Mouse (Mus musculus) spleen, adult 2 months (tissue): ENCODE results near the gene Tmem141. TPM values are rescaled to one million over a fixed set of nuclear protein-coding genes. Genes with fewer than 3 reads are reported as not detected.
A peak's percentile ranks its signal among the peaks of the same experiment; 100 is the strongest.

Experiments used
- DNase-seq, 2 experiments: peaks; one replicate each; pipeline versions ENCODE4 v3.0.0 to v3.0.0-alpha.2; 2012 to 2021; ENCODE audit warnings: low spot score in 2 of 2, low read depth in 1 of 2
- H3K27ac ChIP-seq: fragments of 200-500 bp; 2 replicates; pipeline ENCODE4 v1.5.1; 2012; ENCODE audit warnings: low read length, inconsistent platforms; ENCODE audit not compliant: insufficient read depth
- H3K27me3 ChIP-seq: fragments of 200-500 bp; 2 replicates; pipeline ENCODE4 v1.6.1; 2012; ENCODE audit warnings: mild to moderate bottlenecking, moderate library complexity, low read length, inconsistent platforms; ENCODE audit not compliant: control insufficient read depth, insufficient read depth
- H3K36me3 ChIP-seq: fragments of 200-500 bp; 2 replicates; pipeline ENCODE4 v1.6.1; 2012; ENCODE audit warnings: mild to moderate bottlenecking, low read length, inconsistent platforms; ENCODE audit not compliant: control insufficient read depth, insufficient read depth
- H3K4me1 ChIP-seq: fragments of 200-500 bp; 2 replicates; pipeline ENCODE4 v1.6.1; 2011; ENCODE audit warnings: inconsistent platforms; ENCODE audit not compliant: control insufficient read depth, insufficient read depth, insufficient read length
- H3K4me3 ChIP-seq: fragments of 200-500 bp; 2 replicates; pipeline ENCODE4 v1.5.1; 2011; ENCODE audit warnings: mild to moderate bottlenecking, inconsistent platforms; ENCODE audit not compliant: insufficient read depth, insufficient read length; ENCODE audit errors: extremely low read depth
- CTCF ChIP-seq: fragments of 200-500 bp; IDR thresholded peaks from 2 replicates; pipeline ENCODE4 v1.5.1; 2011; ENCODE audit warnings: mild to moderate bottlenecking, inconsistent platforms; ENCODE audit not compliant: insufficient read depth, insufficient read length, insufficient replicate concordance; ENCODE audit errors: extremely low read depth
- POLR2A ChIP-seq: fragments of 200-500 bp; IDR thresholded peaks from 2 replicates; pipeline ENCODE4 v1.6.1; 2011; ENCODE audit warnings: low read depth, low read length, inconsistent platforms
- WGBS: fragments of 180-500 bp; shearing (Covaris S2); methylation state at CpG from one replicate; pipeline ENCODE4 v1.1.7; 2018; 5-methylcytosine and 5-hydroxymethylcytosine counted together
- polyA plus RNA-seq: library from polyadenylated mRNA; depleted of rRNA; stranded (reverse); fragments of >200 nt; gene quantifications from 2 replicates; pipeline ENCODE4 v1.2.3, GENCODE M21; 2012; rRNA removed

The Tmem141 gene
- polyA plus RNA-seq, 1 experiment: 16.8 TPM

DNA sequence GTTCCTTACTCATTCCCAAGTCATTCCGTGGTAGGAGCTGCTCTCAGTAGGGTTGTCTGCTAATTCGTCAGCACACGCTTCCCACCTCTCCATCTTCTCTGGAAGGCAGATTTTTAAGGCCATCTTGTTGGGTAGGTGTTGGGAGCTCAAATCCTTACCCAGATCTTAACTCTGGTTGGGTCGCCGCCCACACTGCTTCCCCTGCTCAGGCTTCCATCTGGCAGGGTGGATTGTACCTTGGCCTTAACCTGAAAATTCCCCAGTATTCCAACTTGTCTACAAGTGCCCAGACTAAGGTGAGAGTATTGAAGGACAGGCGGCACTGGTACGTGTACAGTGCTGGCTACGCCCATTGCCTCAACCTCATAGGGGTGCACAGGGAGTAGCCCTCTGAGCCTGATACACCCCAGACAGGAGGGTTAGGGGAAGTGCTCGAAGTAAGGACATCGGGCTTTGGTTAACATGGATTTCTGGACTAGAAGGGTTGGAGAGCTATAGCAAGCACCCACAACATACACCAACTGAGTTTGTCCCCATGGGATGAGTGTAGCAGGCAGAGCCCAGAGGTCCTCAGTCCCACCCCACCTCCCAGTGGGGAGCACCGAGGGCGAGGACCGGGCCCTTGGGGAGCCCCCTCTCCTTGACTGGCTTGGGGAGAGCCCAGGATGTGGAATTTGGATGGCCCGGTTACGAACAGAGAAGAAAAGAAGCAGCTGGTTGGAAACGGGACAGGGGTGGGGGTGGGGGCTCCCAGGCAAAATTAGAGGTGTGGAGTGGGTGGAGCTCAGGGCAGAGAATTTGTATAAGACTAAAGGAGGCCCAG, 45.6 kb downstream of the Tmem141 start:
- 92% methylated on average over 16 of the region's 16 CpGs for WGBS
- H3K36me3 ChIP-seq: no peaks in the 10 kb centered on the region
- TF ChIP-seq POLR2A (no peak), CTCF (no peak)
- H3K27me3 ChIP-seq: peaks cover 25% of the 10 kb centered on the region
- no peak overlapping the region for H3K4me3 ChIP-seq
- peaks cover 39% of the 10 kb centered on the region for H3K4me1 ChIP-seq
- no peak for DNase-seq
- H3K27ac ChIP-seq: no peak overlapping the region

DNA sequence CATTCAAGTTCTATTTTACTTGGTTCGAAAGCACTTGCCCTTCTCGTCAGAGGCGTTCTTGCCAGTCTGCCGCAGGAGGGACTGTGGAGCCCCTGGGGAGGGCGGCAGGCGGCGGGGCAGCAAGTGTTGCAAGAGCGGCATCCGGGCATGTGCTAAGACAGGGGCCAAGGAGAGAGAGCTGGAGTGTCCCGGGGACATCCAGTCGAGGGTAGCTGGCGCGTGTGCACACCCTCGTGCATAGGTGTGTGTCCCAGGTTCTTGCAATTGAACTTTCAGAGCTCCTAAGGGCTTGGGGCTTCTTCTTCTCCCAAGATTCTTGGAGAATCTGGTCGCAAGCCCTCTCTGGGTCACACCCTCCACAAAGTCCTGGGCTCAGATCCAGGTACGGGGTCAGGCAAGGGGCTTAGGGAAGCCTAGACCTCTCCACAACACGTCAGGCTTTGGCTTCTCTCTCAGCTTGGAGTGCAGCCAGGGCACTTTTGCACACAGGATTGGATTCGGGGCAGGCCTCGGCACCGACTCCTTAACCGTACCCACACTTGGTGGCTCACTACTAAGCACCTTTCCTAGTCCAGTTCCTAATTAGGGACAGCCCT, 46.3 kb downstream of the Tmem141 start:
- WGBS: 24% methylated on average over 21 of the region's 21 CpGs
- peaks cover 38% of the 10 kb centered on the region for H3K4me1 ChIP-seq
- H3K27me3 ChIP-seq: peaks cover 25% of the 10 kb centered on the region
- no peaks in the 10 kb centered on the region for H3K36me3 ChIP-seq
- peak overlapping the region; percentile 55; the same call in 1 of the 2 replicates for H3K4me3 ChIP-seq
- peak overlapping the region; percentile 29; the same call in 1 of the 2 replicates for H3K27ac ChIP-seq
- TF ChIP-seq CTCF (no peak), POLR2A (no peak)
- peak in 1 of 2 experiments; percentile 36 for DNase-seq

DNA sequence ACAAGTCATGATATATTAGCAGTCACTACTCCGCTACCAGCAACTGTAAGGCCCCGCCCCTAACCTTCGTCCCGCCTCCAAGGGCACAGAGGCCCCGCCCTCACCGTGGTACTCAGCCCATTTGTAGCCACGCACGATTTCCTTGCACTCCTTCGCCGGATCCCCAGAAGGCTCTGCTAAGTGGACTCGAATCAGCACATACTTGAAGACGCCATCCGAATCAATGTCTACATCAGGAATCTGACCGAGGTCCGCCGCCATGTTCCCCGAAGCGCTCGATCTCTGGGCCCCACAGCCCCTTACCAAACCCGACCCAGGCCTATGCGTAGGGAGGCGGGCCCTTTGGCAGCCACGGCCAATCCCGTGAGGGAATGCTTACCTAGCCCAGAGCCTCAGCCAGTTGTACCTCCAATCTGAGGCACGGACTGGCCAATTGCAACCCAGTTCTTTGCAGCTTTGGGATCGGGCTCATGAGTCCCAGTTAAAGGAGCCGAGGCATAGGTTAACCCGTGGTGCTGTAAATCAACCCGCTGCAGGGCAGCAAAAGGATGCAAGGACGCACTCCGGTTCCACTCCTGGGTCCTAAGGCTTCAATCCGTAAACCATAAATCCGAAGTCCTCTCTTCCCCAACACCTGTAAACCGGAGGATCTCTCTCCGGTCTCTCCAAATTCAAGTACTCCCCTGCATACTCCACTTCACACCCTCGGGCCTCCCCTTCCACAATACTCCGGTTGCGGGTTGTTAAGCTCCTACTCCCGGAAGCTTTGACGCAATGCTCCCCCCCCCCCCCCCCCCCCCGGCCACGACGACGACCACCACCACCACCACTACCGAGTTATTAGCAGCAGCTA, 47.0 kb downstream of the Tmem141 start, which contains the start of the genes Mamdc4 and Phpt1:
Gene Mamdc4, minus strand, starts transcription at position 267 of the 853 bp plus-strand sequence.
Gene Phpt1, minus strand, starts transcription at position 646 of the 853 bp plus-strand sequence.
- Histone ChIP-seq H3K27me3 (peaks cover 24% of the 10 kb centered on the region), H3K4me3 (peak within 1 kb of the TSS; percentile 75), H3K4me1 (peaks cover 34% of the 10 kb centered on the region), H3K36me3 (no peaks in the 10 kb centered on the region), H3K27ac (peak within 1 kb of the TSS; percentile 87)
- DNase-seq: peak; percentile 94
- TF ChIP-seq POLR2A (peak; percentile 39), CTCF (no peak)
- WGBS: under 1% methylated on average over 45 of the region's 45 CpGs

DNA sequence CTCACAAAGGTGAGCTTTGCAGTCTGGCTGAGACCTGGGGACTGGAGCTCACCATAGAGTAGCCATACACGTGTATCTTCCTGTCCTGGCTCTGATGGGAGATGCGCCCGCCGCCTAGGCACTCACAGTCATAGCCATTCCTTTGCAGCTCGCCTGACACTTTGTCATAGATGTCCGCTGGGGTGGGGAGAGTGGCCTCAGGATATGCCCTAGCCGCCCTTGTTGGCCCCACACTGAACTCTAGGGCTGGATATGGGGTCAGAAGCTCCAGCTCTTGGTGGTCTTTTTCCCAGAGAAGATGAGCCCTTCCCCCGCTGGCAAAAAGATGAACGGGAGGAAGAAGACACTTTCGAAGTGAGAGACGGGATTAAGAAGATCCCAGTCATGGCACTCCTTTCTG, 47.7 kb downstream of the Tmem141 start:
- no peak for DNase-seq
- peaks cover 28% of the 10 kb centered on the region for H3K4me1 ChIP-seq
- H3K27ac ChIP-seq: no peak overlapping the region
- H3K36me3 ChIP-seq: no peaks in the 10 kb centered on the region
- peaks cover 18% of the 10 kb centered on the region for H3K27me3 ChIP-seq
- whole genome bisulfite sequencing: 26% methylated on average over 11 of the region's 11 CpGs
- no peak for TF ChIP-seq CTCF
- TF ChIP-seq POLR2A: no peak
- peak overlapping the region; percentile 75; the same call in 1 of the 2 replicates for H3K4me3 ChIP-seq

DNA sequence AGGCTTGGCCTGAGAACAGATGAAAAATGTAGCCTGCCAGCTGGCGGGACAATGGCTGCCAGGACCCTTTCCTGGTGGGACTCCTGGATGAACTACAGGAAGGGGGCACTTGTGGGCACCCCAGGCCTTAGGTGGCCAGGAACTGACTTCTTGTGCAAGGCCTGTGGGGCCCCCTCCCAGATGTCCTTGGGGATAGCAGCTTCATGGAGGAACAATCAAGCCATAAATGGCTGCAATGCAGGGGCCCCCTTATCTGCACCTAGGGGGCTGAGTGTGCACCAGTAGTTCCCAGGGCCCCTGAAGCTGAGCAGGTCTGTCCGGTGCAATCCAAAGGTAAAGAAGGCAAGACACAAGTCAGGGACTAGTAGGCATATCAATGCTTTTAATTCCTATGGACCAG, 48.7 kb downstream of the Tmem141 start:
- TF ChIP-seq POLR2A (no peak), CTCF (no peak)
- 91% methylated on average over 2 of the region's 2 CpGs for WGBS
- H3K36me3 ChIP-seq: no peaks in the 10 kb centered on the region
- H3K27me3 ChIP-seq: peaks cover 8% of the 10 kb centered on the region
- DNase-seq: no peak
- H3K27ac ChIP-seq: no peak overlapping the region
- H3K4me3 ChIP-seq: no peak overlapping the region
- H3K4me1 ChIP-seq: peaks cover 20% of the 10 kb centered on the region

DNA sequence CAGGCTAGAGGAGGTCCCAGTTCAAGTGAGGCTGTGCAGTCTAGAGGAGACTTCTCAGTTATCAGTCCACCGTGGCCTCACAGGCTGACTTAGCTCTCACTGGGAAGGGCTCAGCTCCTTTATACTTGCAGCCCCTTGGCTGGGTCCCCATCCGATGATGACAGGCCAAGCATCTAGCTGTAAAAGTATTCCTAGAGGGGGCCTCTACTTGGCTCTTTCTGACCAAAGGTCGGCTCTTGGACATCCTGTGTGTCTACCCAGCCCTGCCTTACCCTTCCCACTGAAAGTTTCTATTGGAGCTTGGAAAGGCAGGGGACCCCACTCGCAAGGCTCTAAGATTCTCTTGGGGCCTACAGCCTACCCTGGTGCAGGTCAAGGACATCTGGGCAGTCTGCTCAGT, 50.6 kb downstream of the Tmem141 start:
- H3K27ac ChIP-seq: no peak overlapping the region
- no peak for DNase-seq
- no peaks in the 10 kb centered on the region for H3K27me3 ChIP-seq
- H3K4me1 ChIP-seq: peaks cover 10% of the 10 kb centered on the region; the same call in 1 of the 2 replicates
- H3K36me3 ChIP-seq: no peaks in the 10 kb centered on the region
- WGBS: 83% methylated on average over 4 of the region's 4 CpGs
- no peak for TF ChIP-seq POLR2A
- no peak for TF ChIP-seq CTCF
- no peak overlapping the region for H3K4me3 ChIP-seq

Other genes with a start within 250 kb of the Tmem141 start
- gene Sapcd2, start 249.7 kb downstream of the Tmem141 start, polyA plus RNA-seq: 6.7 and 9.4 TPM in 2 replicates
- 5.0 and 5.9 TPM in 2 replicates for gene Entpd2, start 226.1 kb downstream of the Tmem141 start, polyA plus RNA-seq
- 31.0 and 36.5 TPM in 2 replicates for gene Npdc1, start 222.7 kb downstream of the Tmem141 start, polyA plus RNA-seq
- 2.4 and 3.7 TPM in 2 replicates for gene Fut7, start 198.7 kb downstream of the Tmem141 start, polyA plus RNA-seq
- 61.1 and 67.6 TPM in 2 replicates for gene Abca2, start 193.3 kb downstream of the Tmem141 start, polyA plus RNA-seq
- gene Clic3, start 165.2 kb downstream of the Tmem141 start, polyA plus RNA-seq: 2.5 and 3.1 TPM in 2 replicates
- 68.7 and 86.4 TPM in 2 replicates for gene Paxx, start 160.9 kb downstream of the Tmem141 start, polyA plus RNA-seq
- 0.27 and 7.8 TPM in 2 replicates for gene Ptgds, start 152.0 kb downstream of the Tmem141 start, polyA plus RNA-seq
- gene Lcn12, start 128.1 kb downstream of the Tmem141 start, polyA plus RNA-seq: not detected in 2 replicates
- gene Fbxw5, start 121.3 kb downstream of the Tmem141 start, polyA plus RNA-seq: 34.7 and 42.0 TPM in 2 replicates
- 1.9 TPM in 2 replicates for gene C8g, start 120.3 kb downstream of the Tmem141 start, polyA plus RNA-seq
- 21.6 and 22.6 TPM in 2 replicates for gene Traf2, start 75.1 kb downstream of the Tmem141 start, polyA plus RNA-seq
- gene Edf1, start 64.2 kb downstream of the Tmem141 start, polyA plus RNA-seq: 56.2 and 74.7 TPM in 2 replicates
- gene Mamdc4, start 47.2 kb downstream of the Tmem141 start, polyA plus RNA-seq: 2.2 and 4.0 TPM in 2 replicates
- gene Phpt1, start 46.8 kb downstream of the Tmem141 start, polyA plus RNA-seq: 22.5 and 28.5 TPM in 2 replicates
- gene Ajm1, start 40.2 kb downstream of the Tmem141 start, polyA plus RNA-seq: 6.3 and 7.6 TPM in 2 replicates
- 43.6 and 55.1 TPM in 2 replicates for gene Rabl6, start 13.5 kb downstream of the Tmem141 start, polyA plus RNA-seq
- not detected in 2 replicates for gene Ccdc183, start 4.3 kb downstream of the Tmem141 start, polyA plus RNA-seq
- 71.2 and 120 TPM in 2 replicates for gene Fcna, start 6.0 kb upstream of the Tmem141 start, polyA plus RNA-seq
- not detected in 2 replicates for gene Lcn8, start 31.1 kb upstream of the Tmem141 start, polyA plus RNA-seq
- not detected in 2 replicates for gene Lcn5, start 35.9 kb upstream of the Tmem141 start, polyA plus RNA-seq
- gene Lcn6, start 54.8 kb upstream of the Tmem141 start, polyA plus RNA-seq: not detected in 2 replicates
- gene Lcn10, start 60.7 kb upstream of the Tmem141 start, polyA plus RNA-seq: not detected in 2 replicates
- not detected in 2 replicates for gene Obp2a, start 78.0 kb upstream of the Tmem141 start, polyA plus RNA-seq
- 55.3 and 83.7 TPM in 2 replicates for gene Bmyc, start 84.7 kb upstream of the Tmem141 start, polyA plus RNA-seq
- gene Obp2b, start 115.0 kb upstream of the Tmem141 start, polyA plus RNA-seq: not detected in 2 replicates
- not detected in 2 replicates for gene Lcn3, start 143.6 kb upstream of the Tmem141 start, polyA plus RNA-seq
- not detected in 2 replicates for gene Lcn11, start 155.0 kb upstream of the Tmem141 start, polyA plus RNA-seq
- not detected in 2 replicates for gene Gm13539, start 160.3 kb upstream of the Tmem141 start, polyA plus RNA-seq
- not detected in 2 replicates for gene Glt6d1, start 193.8 kb upstream of the Tmem141 start, polyA plus RNA-seq
- gene Lcn9, start 201.1 kb upstream of the Tmem141 start, polyA plus RNA-seq: not detected in 2 replicates
- not detected in 2 replicates for gene Sohlh1, start 225.2 kb upstream of the Tmem141 start, polyA plus RNA-seq
- gene Kcnt1, start 241.7 kb upstream of the Tmem141 start, polyA plus RNA-seq: 0.16 and 0.40 TPM in 2 replicates